Mouse (Mus musculus) bone marrow, adult 2 months (tissue): ENCODE measurements around the gene Nr1h2. TPM values are rescaled to one million over a fixed set of nuclear protein-coding genes. Genes with fewer than 3 reads are reported as not detected.

Source experiments
- H3K27ac ChIP-seq: fragments of 200-500 bp; 2 replicates; pipeline ENCODE4 v1.5.1; 2012; ENCODE audit warnings: low read depth, mild to moderate bottlenecking, control low read depth, inconsistent platforms, low read length; ENCODE audit not compliant: control insufficient read depth, poor library complexity, insufficient read depth
- H3K4me1 ChIP-seq: fragments of 200-500 bp; 2 replicates; pipeline ENCODE4 v1.6.1; 2011; ENCODE audit warnings: low read length; ENCODE audit not compliant: control insufficient read depth, insufficient read depth
- H3K4me3 ChIP-seq: fragments of 200-500 bp; replicated peaks from 2 replicates; pipeline ENCODE3; 2011; ENCODE audit warnings: mild to moderate bottlenecking, low read depth, low read length, control low read depth; ENCODE audit not compliant: control insufficient read depth
- CTCF ChIP-seq: fragments of 200-500 bp; IDR thresholded peaks from 2 replicates; pipeline ENCODE4 v1.5.1; 2011; ENCODE audit warnings: low read length, control low read depth; ENCODE audit not compliant: control insufficient read depth, insufficient read depth
- POLR2A ChIP-seq: fragments of 200-500 bp; IDR thresholded peaks from 2 replicates; pipeline ENCODE4 v1.6.1; 2011; ENCODE audit warnings: low read depth, mild to moderate bottlenecking, control low read depth, low read length, borderline replicate concordance; ENCODE audit not compliant: control insufficient read depth
- WGBS: fragments of 180-500 bp; shearing (Covaris S2); methylation state at CpG from one replicate; pipeline ENCODE4 v1.1.7; 2018; 5-methylcytosine and 5-hydroxymethylcytosine counted together
- polyA plus RNA-seq: library from polyadenylated mRNA; stranded (reverse); fragments of >200 nt; gene quantifications from 2 replicates; pipeline ENCODE4 v1.2.4, GENCODE M21; 2011; ENCODE audit warnings: low replicate concordance; ENCODE audit not compliant: missing spikeins, insufficient read depth, insufficient read length

The Nr1h2 gene
- polyA plus RNA-seq, 1 experiment, result 123 TPM

DNA sequence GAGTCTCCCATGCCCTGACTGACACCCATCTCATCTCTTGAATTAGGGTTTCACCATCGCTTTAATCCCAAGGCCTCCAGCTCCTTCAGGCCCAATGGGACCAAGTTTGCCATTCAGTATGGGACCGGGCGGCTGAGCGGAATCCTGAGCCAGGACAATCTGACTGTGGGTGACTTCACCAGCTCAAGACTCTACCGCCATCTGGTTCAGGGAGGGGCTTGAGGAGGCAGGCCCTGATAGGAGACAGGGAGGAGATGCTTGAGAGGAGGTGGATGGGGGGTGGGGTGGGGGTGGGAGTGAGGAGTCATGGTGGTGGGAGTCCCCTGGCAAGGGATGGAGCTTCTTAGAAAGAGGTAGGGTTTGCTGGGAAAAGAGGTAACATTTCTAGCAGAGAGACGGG is 27.9 kb upstream of the Nr1h2 start:
- TF ChIP-seq POLR2A, result no peak
- TF ChIP-seq CTCF, result no peak
- Histone ChIP-seq H3K4me3 (no peak overlapping the region), H3K4me1 (peaks cover 2% of the 10 kb centered on the region), H3K27ac (no peak overlapping the region)
- WGBS, result 68% methylated on average over 6 of the region's 6 CpGs

DNA sequence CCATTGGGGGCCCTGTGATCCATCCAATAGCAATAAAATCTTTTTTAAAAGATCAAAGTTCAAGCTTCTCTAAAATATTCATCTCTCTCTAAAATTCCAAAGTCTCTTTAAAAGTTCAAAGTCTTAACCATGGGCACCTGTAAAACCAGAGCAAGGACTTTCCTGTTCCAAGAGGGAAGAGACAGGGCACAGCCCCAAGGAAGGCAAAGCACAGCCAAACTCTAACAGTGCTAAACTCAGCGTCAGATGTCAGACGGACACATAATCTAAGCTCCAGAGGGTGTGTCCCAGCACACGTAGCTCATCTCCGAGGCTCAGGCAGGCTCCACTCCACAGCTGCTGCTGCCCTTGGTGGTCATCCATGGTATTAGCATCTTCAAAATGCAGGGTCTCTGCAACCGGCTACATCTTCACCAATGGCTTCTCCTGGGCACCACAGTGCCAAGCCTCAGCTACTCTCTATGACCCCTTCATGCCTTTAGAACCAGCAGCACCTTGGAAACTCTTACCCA is 22.6 kb upstream of the Nr1h2 start:
- no peak for TF ChIP-seq POLR2A
- TF ChIP-seq CTCF, result no peak
- 66% methylated on average over 5 of the region's 5 CpGs for WGBS
- Histone ChIP-seq H3K27ac (no peak overlapping the region), H3K4me3 (no peak overlapping the region), H3K4me1 (peaks cover 3% of the 10 kb centered on the region; the same call in 1 of the 2 replicates)

DNA sequence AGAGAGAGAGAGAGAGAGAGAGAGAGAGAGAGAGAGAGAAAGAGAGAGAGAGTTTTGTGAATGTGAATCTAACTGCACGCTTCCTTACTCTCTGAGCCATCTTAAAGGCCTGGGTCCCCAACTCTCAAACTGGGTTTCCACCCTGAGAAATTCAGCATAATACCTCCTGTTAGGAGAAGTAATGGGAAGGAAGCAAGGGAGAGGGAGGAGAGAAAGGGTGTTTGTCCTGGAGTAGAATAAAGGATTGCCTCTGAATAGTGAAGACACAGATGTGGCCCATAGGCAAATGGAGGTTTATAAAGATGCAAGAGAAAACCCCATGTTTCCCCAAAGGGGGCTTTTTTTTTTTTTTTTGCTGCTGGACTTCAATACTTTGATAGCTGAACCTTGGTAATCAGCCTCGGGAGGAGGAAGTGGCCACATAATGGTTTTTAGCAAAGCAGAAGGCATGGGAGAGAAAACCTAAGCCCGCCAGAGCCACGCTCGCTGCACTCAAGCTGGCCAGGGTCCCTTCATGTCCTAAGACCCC is 19.3 kb upstream of the Nr1h2 start:
- peaks cover 8% of the 10 kb centered on the region for H3K4me1 ChIP-seq
- peak overlapping the region; percentile 49 for H3K4me3 ChIP-seq
- no peak for TF ChIP-seq POLR2A
- no peak for TF ChIP-seq CTCF
- WGBS, result 4% methylated on average over 5 of the region's 5 CpGs
- H3K27ac ChIP-seq, result peak overlapping the region; percentile 55; the same call in 1 of the 2 replicates

DNA sequence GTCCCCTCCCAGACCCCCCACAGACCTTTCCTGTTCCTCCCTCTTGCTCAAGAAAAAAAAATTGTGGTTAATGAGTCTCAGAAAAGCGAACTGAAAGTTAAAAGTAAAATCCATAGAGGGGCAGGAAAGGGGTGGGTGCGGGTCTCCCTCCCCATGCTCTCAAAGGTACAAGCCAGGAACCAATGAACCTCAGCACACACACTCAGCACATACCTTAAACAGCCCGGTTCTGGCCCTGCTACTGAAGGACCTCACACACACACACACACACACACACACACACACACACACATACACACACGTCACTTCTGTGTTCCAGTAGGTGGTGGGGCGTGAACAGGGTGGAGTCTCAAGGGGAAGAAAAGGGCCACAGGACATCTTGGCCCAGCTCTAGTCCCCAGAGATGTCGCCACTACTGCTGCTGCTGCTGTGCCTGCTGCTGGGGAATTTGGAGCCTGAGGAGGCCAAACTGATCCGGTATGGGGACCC is 18.5 kb upstream of the Nr1h2 start, which contains the start of gene Napsa:
Napsa (plus strand) TSS at position 168 of the 489 bp plus-strand sequence.
- H3K4me3 ChIP-seq, result peak within 1 kb of the TSS; percentile 64
- H3K4me1 ChIP-seq, result peaks cover 8% of the 10 kb centered on the region
- no peak for TF ChIP-seq CTCF
- TF ChIP-seq POLR2A, result peak; percentile 91
- WGBS, result under 1% methylated on average over 7 of the region's 7 CpGs
- peak within 1 kb of the TSS; percentile 92 for H3K27ac ChIP-seq

GRCm38 (mm10) chr7:44571811-44572210 is 18.1 kb upstream of the Nr1h2 start:
- H3K27ac ChIP-seq, result peak overlapping the region; percentile 92
- H3K4me3 ChIP-seq, result no peak overlapping the region
- H3K4me1 ChIP-seq, result peaks cover 8% of the 10 kb centered on the region
- WGBS, result 56% methylated on average over 4 of the region's 4 CpGs
- no peak for TF ChIP-seq POLR2A
- no peak for TF ChIP-seq CTCF

DNA sequence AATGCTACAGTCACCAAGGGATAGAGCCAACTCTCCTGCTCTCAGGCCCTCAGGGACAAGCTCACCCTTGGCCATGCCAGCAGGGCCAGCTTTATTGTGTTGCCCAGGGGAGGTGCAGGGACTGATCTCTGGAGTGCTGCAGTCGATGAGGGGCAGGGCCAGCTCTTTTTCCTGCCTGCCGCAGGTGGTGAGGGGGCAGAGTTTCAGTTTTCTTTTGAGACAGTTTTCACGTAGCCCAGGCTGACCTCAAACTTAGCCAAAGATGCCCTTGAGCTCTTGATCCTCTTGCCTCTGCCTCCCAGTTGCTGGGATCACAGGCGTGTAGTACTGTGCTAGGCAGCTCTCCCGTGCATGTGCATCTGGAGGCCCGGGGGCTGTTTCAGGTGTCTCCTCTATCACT is 17.2 kb upstream of the Nr1h2 start:
- TF ChIP-seq CTCF, result no peak
- no peak for TF ChIP-seq POLR2A

DNA sequence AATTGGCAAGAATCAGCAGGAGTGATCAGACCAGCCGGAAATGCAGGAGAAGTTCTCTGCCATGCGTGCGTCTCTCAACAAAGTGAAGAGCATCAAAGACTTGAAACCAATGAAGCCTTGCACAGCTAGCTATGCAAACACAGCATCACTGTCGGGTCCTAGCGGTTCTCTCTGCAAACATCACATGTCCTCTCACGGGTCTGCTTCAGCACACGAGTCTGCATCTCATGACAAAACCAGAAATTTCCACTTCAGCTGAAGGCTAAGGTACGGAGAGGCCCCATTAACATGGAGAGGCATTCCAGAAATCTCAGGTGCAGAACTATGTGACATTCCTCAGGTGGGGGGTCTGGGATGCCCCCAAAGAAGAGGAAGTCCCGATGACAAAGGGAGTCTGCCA is 15.1 kb upstream of the Nr1h2 start:
- H3K27ac ChIP-seq, result no peak overlapping the region
- WGBS, result 78% methylated on average over 9 of the region's 9 CpGs
- no peak overlapping the region for H3K4me3 ChIP-seq
- peaks cover 8% of the 10 kb centered on the region for H3K4me1 ChIP-seq
- no peak for TF ChIP-seq POLR2A

More for the DNA sequence above, 17.2 kb upstream of the Nr1h2 start:
- Histone ChIP-seq H3K4me1 (peaks cover 8% of the 10 kb centered on the region), H3K27ac (peak overlapping the region; percentile 92), H3K4me3 (no peak overlapping the region)
- 48% methylated on average over 6 of the region's 6 CpGs for WGBS

GRCm38 (mm10) chr7:44565414-44565813 is 11.7 kb upstream of the Nr1h2 start:
- WGBS, result 35% methylated on average over 6 of the region's 6 CpGs
- H3K27ac ChIP-seq, result no peak overlapping the region
- peaks cover 2% of the 10 kb centered on the region; the same call in 1 of the 2 replicates for H3K4me1 ChIP-seq
- no peak for TF ChIP-seq POLR2A
- no peak for TF ChIP-seq CTCF
- no peak overlapping the region for H3K4me3 ChIP-seq

DNA sequence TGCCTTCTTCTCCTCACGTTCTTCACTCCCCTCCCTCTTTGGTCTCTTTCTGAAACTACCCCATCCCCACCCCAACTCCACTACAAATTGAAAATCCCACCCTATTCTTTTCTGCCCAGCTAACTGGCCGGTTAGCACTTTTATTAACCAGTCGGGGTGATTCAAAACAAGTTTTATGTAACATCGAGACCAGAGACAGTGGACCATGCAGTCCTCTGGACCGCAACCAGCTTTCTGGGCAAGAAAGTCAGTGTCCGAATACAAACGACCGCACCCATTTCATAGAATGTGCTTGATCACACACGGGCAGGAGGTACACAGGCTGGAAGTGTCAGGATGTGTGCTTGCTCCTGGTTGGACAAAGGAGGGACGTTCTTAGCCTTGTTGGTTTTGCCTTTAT is 10.7 kb upstream of the Nr1h2 start:
- Histone ChIP-seq H3K4me1 (no peaks in the 10 kb centered on the region; the same call in none of the 2 replicates), H3K27ac (no peak overlapping the region), H3K4me3 (no peak overlapping the region)
- TF ChIP-seq POLR2A, result no peak
- TF ChIP-seq CTCF, result no peak
- WGBS, result 80% methylated on average over 10 of the region's 10 CpGs
